Mouse (Mus musculus): ENCODE results near the gene Ifitm5. TPM values are rescaled to one million over a fixed set of nuclear protein-coding genes. Genes with fewer than 3 reads are reported as not detected.
A peak's percentile ranks its signal among the peaks of the same experiment; 100 is the strongest.

Gene Ifitm5
- polyA plus RNA-seq, 1 experiment from 2014 or later = 1.6 TPM

DNA sequence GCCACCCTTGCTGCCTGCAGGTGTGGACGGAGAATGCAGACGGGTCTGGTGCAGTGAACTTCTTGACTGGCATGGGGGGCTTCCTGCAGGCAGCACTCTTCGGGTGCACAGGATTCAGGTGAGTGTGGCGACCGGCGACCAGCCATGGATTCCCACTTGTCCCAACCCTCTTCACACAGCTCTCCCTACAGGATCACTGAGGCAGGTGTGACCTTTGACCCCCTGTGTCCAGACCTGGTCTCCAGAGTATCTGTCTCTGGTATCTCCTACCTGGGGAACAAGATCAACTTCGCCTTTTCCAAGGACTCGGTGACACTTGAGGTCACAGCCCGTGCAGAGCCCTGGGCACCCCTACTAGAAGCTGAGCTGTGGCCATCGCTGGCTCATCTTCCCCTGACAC lies 3.8 kb downstream of the Ifitm5 start:
- Histone ChIP-seq H3K9ac (replicated peaks; ENCODE audit: low read depth) (no peak overlapping the region), H3K27me3 (replicated peaks; ENCODE audit: insufficient read depth, low read length) (no peaks in the 10 kb centered on the region), H3K36me3 (ENCODE audit: insufficient read depth, low read length) (peaks cover 26% of the 10 kb centered on the region; the same call in 1 of the 2 replicates), H3K4me2 (replicated peaks; ENCODE audit: low read depth, low read length) (no peak overlapping the region), H3K27ac (ENCODE audit: low read length) (peak overlapping the region; percentile 49), H3K4me1 (ENCODE audit: insufficient read depth, low read depth, low read length) (peaks cover 23% of the 10 kb centered on the region; the same call in 1 of the 2 replicates), H3K4me3 (ENCODE audit: low read depth, low read length) (no peak overlapping the region), H3K9me3 (ENCODE audit: low read length) (no peaks in the 10 kb centered on the region)
- no peak for ATAC-seq
- WGBS = 86% methylated on average over 10 of the region's 10 CpGs
- TF ChIP-seq EP300 (IDR thresholded peaks at IDR 0.05) (no peak), CTCF (IDR thresholded peaks at IDR 0.05) (no peak)
- no peak for DNase-seq (ENCODE audit: low spot score)

GRCm38 (mm10) chr7:140945247-140945646 lies 4.8 kb downstream of the Ifitm5 start:
- H3K36me3 ChIP-seq (ENCODE audit: insufficient read depth, low read length) = peaks cover 26% of the 10 kb centered on the region; the same call in 1 of the 2 replicates
- H3K4me2 ChIP-seq (replicated peaks; ENCODE audit: low read depth, low read length) = no peak overlapping the region
- no peak for DNase-seq (ENCODE audit: low spot score)
- H3K4me3 ChIP-seq (ENCODE audit: low read depth, low read length) = no peak overlapping the region
- H3K9ac ChIP-seq (replicated peaks; ENCODE audit: low read depth) = no peak overlapping the region
- ATAC-seq = no peak
- H3K27me3 ChIP-seq (replicated peaks; ENCODE audit: insufficient read depth, low read length) = no peaks in the 10 kb centered on the region
- H3K9me3 ChIP-seq (ENCODE audit: low read length) = no peaks in the 10 kb centered on the region
- H3K4me1 ChIP-seq (ENCODE audit: insufficient read depth, low read depth, low read length) = peaks cover 13% of the 10 kb centered on the region; the same call in 1 of the 2 replicates
- H3K27ac ChIP-seq (ENCODE audit: low read length) = no peak overlapping the region
- 93% methylated on average over 5 of the region's 5 CpGs for WGBS
- TF ChIP-seq EP300 (IDR thresholded peaks at IDR 0.05) (no peak), CTCF (IDR thresholded peaks at IDR 0.05) (no peak)

DNA sequence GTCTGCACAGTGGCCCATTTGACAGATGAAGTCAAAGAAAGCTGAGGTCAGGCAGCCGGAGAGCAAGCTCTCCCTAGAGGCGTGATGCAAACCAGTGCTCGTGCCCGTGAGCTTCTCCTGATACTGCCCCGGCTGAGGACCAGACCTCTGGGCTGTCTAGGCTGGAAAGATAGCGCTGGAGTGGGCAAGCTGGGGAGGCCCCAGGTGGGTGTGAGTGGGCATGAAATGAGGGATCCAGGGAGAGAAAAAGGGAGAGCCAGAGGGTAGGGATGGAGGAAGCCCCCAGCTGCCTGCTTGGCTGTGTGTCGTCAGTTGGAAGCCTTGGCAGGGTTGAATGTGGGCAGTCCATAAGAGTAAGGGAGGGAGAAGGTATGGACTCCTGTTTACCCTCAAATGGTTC lies 5.9 kb downstream of the Ifitm5 start:
- Histone ChIP-seq H3K27me3 (replicated peaks; ENCODE audit: insufficient read depth, low read length) (no peaks in the 10 kb centered on the region), H3K9me3 (ENCODE audit: low read length) (no peaks in the 10 kb centered on the region), H3K4me3 (ENCODE audit: low read depth, low read length) (no peak overlapping the region), H3K27ac (ENCODE audit: low read length) (no peak overlapping the region), H3K36me3 (ENCODE audit: insufficient read depth, low read length) (peaks cover 20% of the 10 kb centered on the region; the same call in 1 of the 2 replicates), H3K4me1 (ENCODE audit: insufficient read depth, low read depth, low read length) (peaks cover 13% of the 10 kb centered on the region; the same call in 1 of the 2 replicates), H3K4me2 (replicated peaks; ENCODE audit: low read depth, low read length) (no peak overlapping the region), H3K9ac (replicated peaks; ENCODE audit: low read depth) (no peak overlapping the region)
- 90% methylated on average over 7 of the region's 7 CpGs for WGBS
- TF ChIP-seq EP300 (IDR thresholded peaks at IDR 0.05) (no peak), CTCF (IDR thresholded peaks at IDR 0.05) (no peak)
- ATAC-seq (no peak), DNase-seq (ENCODE audit: low spot score) (no peak)

- ATAC-seq (no peak), DNase-seq (ENCODE audit: low spot score) (peak; percentile 11)
- Histone ChIP-seq H3K4me1 (ENCODE audit: insufficient read depth, low read depth, low read length) (peaks cover 13% of the 10 kb centered on the region; the same call in 1 of the 2 replicates), H3K4me2 (replicated peaks; ENCODE audit: low read depth, low read length) (no peak overlapping the region), H3K4me3 (ENCODE audit: low read depth, low read length) (no peak overlapping the region), H3K9ac (replicated peaks; ENCODE audit: low read depth) (no peak overlapping the region), H3K27ac (ENCODE audit: low read length) (peak overlapping the region; percentile 93; the same call in 1 of the 2 replicates), H3K27me3 (replicated peaks; ENCODE audit: insufficient read depth, low read length) (no peaks in the 10 kb centered on the region), H3K36me3 (ENCODE audit: insufficient read depth, low read length) (peaks cover 18% of the 10 kb centered on the region; the same call in 1 of the 2 replicates), H3K9me3 (ENCODE audit: low read length) (no peaks in the 10 kb centered on the region)
- 56% methylated on average over 4 of the region's 4 CpGs for WGBS
- TF ChIP-seq EP300 (IDR thresholded peaks at IDR 0.05) = no peak
- TF ChIP-seq CTCF (IDR thresholded peaks at IDR 0.05) = no peak
These were observed 6.7 kb downstream of the Ifitm5 start for GRCm38 (mm10) chr7:140943356-140943755.

DNA sequence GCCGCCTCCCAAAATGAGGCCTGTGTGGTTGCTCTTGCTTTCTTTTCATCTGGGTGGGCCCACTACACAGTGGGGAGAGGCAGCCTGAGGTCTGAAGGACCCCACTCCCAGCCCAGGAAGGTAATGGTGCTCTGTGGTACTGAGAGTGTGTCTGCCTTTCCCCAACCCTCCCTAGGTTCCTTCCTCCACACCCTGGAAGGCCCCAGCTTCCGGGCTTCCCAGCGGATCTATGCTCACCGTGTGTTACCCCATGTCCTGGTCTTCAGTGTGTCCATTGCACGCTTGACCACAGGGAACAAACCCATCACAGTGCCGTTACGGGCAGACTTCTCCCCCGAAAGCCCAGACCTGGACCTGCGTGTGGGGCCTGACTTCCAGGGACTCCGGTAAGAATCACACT lies 7.3 kb downstream of the Ifitm5 start:
- H3K27me3 ChIP-seq (replicated peaks; ENCODE audit: insufficient read depth, low read length) = no peaks in the 10 kb centered on the region

GRCm38 (mm10) chr7:140942341-140942740 lies 7.8 kb downstream of the Ifitm5 start:
- DNase-seq (ENCODE audit: low spot score) (peak; percentile 41), ATAC-seq (no peak)
- 35% methylated on average over 9 of the region's 9 CpGs for WGBS
- peak overlapping the region; percentile 93 for H3K27ac ChIP-seq (ENCODE audit: low read length)
- peaks cover 13% of the 10 kb centered on the region; the same call in 1 of the 2 replicates for H3K4me1 ChIP-seq (ENCODE audit: insufficient read depth, low read depth, low read length)
- no peaks in the 10 kb centered on the region for H3K9me3 ChIP-seq (ENCODE audit: low read length)
- TF ChIP-seq CTCF (IDR thresholded peaks at IDR 0.05) (no peak), EP300 (IDR thresholded peaks at IDR 0.05) (no peak)
- peak overlapping the region; percentile 51; the same call in 1 of the 2 replicates for H3K4me3 ChIP-seq (ENCODE audit: low read depth, low read length)
- no peaks in the 10 kb centered on the region for H3K27me3 ChIP-seq (replicated peaks; ENCODE audit: insufficient read depth, low read length)
- H3K4me2 ChIP-seq (replicated peaks; ENCODE audit: low read depth, low read length) = peak overlapping the region; percentile 57
- peaks cover 13% of the 10 kb centered on the region; the same call in 1 of the 2 replicates for H3K36me3 ChIP-seq (ENCODE audit: insufficient read depth, low read length)
- H3K9ac ChIP-seq (replicated peaks; ENCODE audit: low read depth) = peak overlapping the region; percentile 43

More for the DNA sequence above, 7.3 kb downstream of the Ifitm5 start:
- 81% methylated on average over 10 of the region's 10 CpGs for WGBS
- Histone ChIP-seq H3K4me3 (ENCODE audit: low read depth, low read length) (no peak overlapping the region), H3K9ac (replicated peaks; ENCODE audit: low read depth) (no peak overlapping the region; the same call in 1 of the 2 replicates), H3K4me1 (ENCODE audit: insufficient read depth, low read depth, low read length) (peaks cover 13% of the 10 kb centered on the region; the same call in 1 of the 2 replicates), H3K4me2 (replicated peaks; ENCODE audit: low read depth, low read length) (peak overlapping the region; percentile 57; the same call in 1 of the 2 replicates), H3K27ac (ENCODE audit: low read length) (peak overlapping the region; percentile 93), H3K9me3 (ENCODE audit: low read length) (no peaks in the 10 kb centered on the region), H3K36me3 (ENCODE audit: insufficient read depth, low read length) (peaks cover 13% of the 10 kb centered on the region; the same call in 1 of the 2 replicates)
- TF ChIP-seq EP300 (IDR thresholded peaks at IDR 0.05) (no peak), CTCF (IDR thresholded peaks at IDR 0.05) (no peak)
- no peak for DNase-seq (ENCODE audit: low spot score)
- ATAC-seq = no peak

All from lung, postnatal 0 days (tissue).